In the genomic region with DNA sequence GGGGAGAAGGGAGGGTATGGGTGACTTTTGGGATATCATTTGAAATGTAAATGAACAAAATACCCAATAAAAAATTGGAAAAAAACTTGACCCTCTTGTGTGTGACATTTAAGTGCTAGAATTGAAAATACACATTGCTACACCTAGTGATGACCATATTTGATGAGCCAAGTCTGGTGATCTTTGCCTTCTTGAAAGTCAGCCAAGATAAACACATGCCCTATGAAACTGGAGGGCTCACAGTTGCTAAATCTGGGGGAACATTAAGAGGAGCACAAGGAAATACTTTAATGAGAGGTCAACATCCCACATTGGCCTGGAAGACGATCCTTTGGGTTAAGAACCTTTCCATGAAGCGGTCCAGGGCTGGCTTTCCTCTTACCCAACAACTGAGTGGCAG, we compare ENCODE assay signal across 20 mouse cellular contexts.
DNase-seq lines count a peak whose midpoint lies in the region; ATAC-seq and TF ChIP-seq lines count a peak whose summit lies in the region.
"Had no signal": no experiment of that assay in that cellular context is flagged by ENCODE, and none has a peak within 500 bp of the region (broad histone marks: within the 10 kb centered on the region; RNA-seq: fewer than 3 reads in every experiment).

No protein-coding gene starts in this region.

- no peak overlapping the region for H3K27ac ChIP-seq in liver, adult 2 months (replicated peaks; ENCODE audit: insufficient read depth, low read depth, low read length)
- no peak overlapping the region for H3K27ac ChIP-seq in liver, embryonic 11.5 days (ENCODE audit: low read depth, low read length)
- H3K27ac ChIP-seq in lung, embryonic 15.5 days, result no peak overlapping the region
- H3K27ac ChIP-seq: embryonic facial prominence, embryonic 12.5 days; forebrain, embryonic 15.5 days; heart, embryonic 13.5 days had no signal

- 7% methylated on average over 2 of the region's 2 CpGs for WGBS in liver, adult 2 months
- 83% methylated on average over 2 of the region's 2 CpGs for WGBS in liver, embryonic 11.5 days
- 54% methylated on average over 2 of the region's 2 CpGs for WGBS in lung, embryonic 15.5 days

- TF ChIP-seq CTCF in liver, adult 2 months (IDR thresholded peaks at IDR 0.05; ENCODE audit: low read depth, low read length), result no peak

- no peak overlapping the region for H3K4me2 ChIP-seq in liver, embryonic 11.5 days
- no peak overlapping the region for H3K4me2 ChIP-seq in lung, embryonic 15.5 days
- H3K4me2 ChIP-seq: embryonic facial prominence, embryonic 12.5 days; forebrain, embryonic 15.5 days; heart, embryonic 13.5 days had no signal

- H3K4me1 ChIP-seq in liver, adult 2 months (ENCODE audit: control insufficient read depth, insufficient read depth, low read length), result peaks cover 3% of the 10 kb centered on the region; the same call in 1 of the 2 replicates
- no peaks in the 10 kb centered on the region for H3K4me1 ChIP-seq in liver, embryonic 11.5 days (replicated peaks; ENCODE audit: control insufficient read depth, insufficient read depth, low read length)
- H3K4me1 ChIP-seq in lung, embryonic 15.5 days, result no peaks in the 10 kb centered on the region
- H3K4me1 ChIP-seq: embryonic facial prominence, embryonic 12.5 days; forebrain, embryonic 15.5 days; heart, embryonic 13.5 days had no signal

- H3K4me3 ChIP-seq in liver, adult 2 months (ENCODE audit: insufficient read depth, low read depth, low read length), result no peak overlapping the region
- no peak overlapping the region for H3K4me3 ChIP-seq in liver, embryonic 11.5 days (ENCODE audit: low read depth, low read length)
- H3K4me3 ChIP-seq in lung, embryonic 15.5 days, result no peak overlapping the region
- H3K4me3 ChIP-seq: embryonic facial prominence, embryonic 12.5 days; forebrain, embryonic 15.5 days; heart, embryonic 13.5 days had no signal

- no peaks in the 10 kb centered on the region for H3K36me3 ChIP-seq in liver, adult 2 months (ENCODE audit: control insufficient read depth, insufficient read depth, low read length)
- no peaks in the 10 kb centered on the region for H3K36me3 ChIP-seq in liver, embryonic 11.5 days (ENCODE audit: control insufficient read depth, insufficient read depth, low read length)
- no peaks in the 10 kb centered on the region for H3K36me3 ChIP-seq in lung, embryonic 15.5 days
- H3K36me3 ChIP-seq: embryonic facial prominence, embryonic 12.5 days; forebrain, embryonic 15.5 days; heart, embryonic 13.5 days had no signal

- no peaks in the 10 kb centered on the region for H3K79me2 ChIP-seq in liver, adult 2 months (ENCODE audit: control insufficient read depth, insufficient read depth, low read length)

- H3K27me3 ChIP-seq in liver, adult 2 months (ENCODE audit: control insufficient read depth, insufficient read depth, low read length), result no peaks in the 10 kb centered on the region
- no peaks in the 10 kb centered on the region for H3K27me3 ChIP-seq in liver, embryonic 11.5 days (replicated peaks; ENCODE audit: control insufficient read depth, insufficient read depth, low read length)
- H3K27me3 ChIP-seq in lung, embryonic 15.5 days, result no peaks in the 10 kb centered on the region
- H3K27me3 ChIP-seq: CH12.LX; embryonic facial prominence, embryonic 12.5 days; forebrain, embryonic 15.5 days; heart, embryonic 13.5 days; Patski had no signal

- no peak for ATAC-seq in liver, embryonic 11.5 days (replicated peaks; ENCODE audit: low FRiP score)
- ATAC-seq in lung, embryonic 15.5 days (ENCODE audit: borderline replicate concordance, extremely low read depth, low FRiP score, low TSS enrichment), result 0 out of 2 replicates have a peak, but pooled peaks have one; percentile 23
- ATAC-seq: activated CD4-positive, CD25-positive, alpha-beta regulatory T cell, adult 4 months; forebrain, embryonic 15.5 days; Patski had no signal

- TF ChIP-seq POLR2A in liver, adult 2 months (IDR thresholded peaks at IDR 0.05; ENCODE audit: extremely low read depth, insufficient read depth, low read length), result no peak

- no peaks in the 10 kb centered on the region for H3K9me3 ChIP-seq in liver, embryonic 11.5 days (ENCODE audit: control insufficient read depth, low read length)
- H3K9me3 ChIP-seq in lung, embryonic 15.5 days, result no peaks in the 10 kb centered on the region
- H3K9me3 ChIP-seq: embryonic facial prominence, embryonic 12.5 days; forebrain, embryonic 15.5 days; heart, embryonic 13.5 days had no signal

- no peak overlapping the region for H3K9ac ChIP-seq in liver, adult 2 months (ENCODE audit: low read depth, low read length)
- no peak overlapping the region for H3K9ac ChIP-seq in liver, embryonic 11.5 days (ENCODE audit: low read depth, low read length)
- no peak overlapping the region for H3K9ac ChIP-seq in lung, embryonic 15.5 days
- H3K9ac ChIP-seq: embryonic facial prominence, embryonic 12.5 days; forebrain, embryonic 15.5 days; heart, embryonic 13.5 days had no signal

- DNase-seq in kidney, adult 11 months, result peak; percentile 8
- no peak for DNase-seq in kidney, postnatal 10 days
- peak; percentile 89 for DNase-seq in liver, adult 2 months (ENCODE audit: extremely low read depth, low read depth, low spot score)
- DNase-seq in liver, embryonic 11.5 days (ENCODE audit: low spot score), result no peak
- DNase-seq in lung, postnatal 14 days, result no peak
- DNase-seq in testis, postnatal 14 days (ENCODE audit: low spot score), result no peak
- DNase-seq: adrenal gland, postnatal 14 days; cerebellum, adult 11-12 months; cerebellum, adult 9-10 months; cerebellum, postnatal 25 days; gastrocnemius, postnatal 36 days; heart, adult 11 months; heart, postnatal 36 days had no signal

Comparison
In these comparisons a context has a peak if more than half of its experiments do, and no peak if none do; other contexts are left out.
1. DNase-seq: peak in kidney, adult 11 months (single experiment) and liver, adult 2 months (single experiment); none in kidney, postnatal 10 days (single experiment), liver, embryonic 11.5 days (single experiment), lung, postnatal 14 days (single experiment) and testis, postnatal 14 days (single experiment).